Mouse (Mus musculus) heart, postnatal 0 days (tissue): ENCODE data around the gene Sdf2. TPM values are rescaled to one million over a fixed set of nuclear protein-coding genes. Genes with fewer than 3 reads are reported as not detected.

Source experiments
- ATAC-seq: fragments of 200-750 bp; cut with Nextera tagmentation; 2 replicates; pipeline ENCODE4 v1.8.0; 2017; ENCODE audit warnings: low read depth, moderate number of reproducible peaks, moderate library complexity; ENCODE audit not compliant: insufficient read depth
- DNase-seq: peaks from one replicate; pipeline ENCODE4 v3.0.0-alpha.2; 2016; ENCODE audit warnings: low spot score
- H3K27ac ChIP-seq: fragments of 300-500 bp; sonication (generic); 2 replicates; pipeline ENCODE4 v1.5.1; 2014; ENCODE audit warnings: low read depth, mild to moderate bottlenecking
- H3K27me3 ChIP-seq: fragments of 300-500 bp; sonication (generic); 2 replicates; pipeline ENCODE4 v1.6.1; 2014; ENCODE audit warnings: low read length, mixed read lengths; ENCODE audit not compliant: control insufficient read depth, insufficient read depth
- H3K36me3 ChIP-seq: fragments of 300-500 bp; sonication (generic); replicated peaks from 2 replicates; pipeline ENCODE4 v1.6.1; 2014; ENCODE audit warnings: low read length, mixed read lengths; ENCODE audit not compliant: control insufficient read depth, insufficient read depth
- H3K4me1 ChIP-seq: fragments of 300-500 bp; sonication (generic); 2 replicates; pipeline ENCODE4 v1.6.1; 2014; ENCODE audit warnings: antibody characterized with exemption; ENCODE audit not compliant: control insufficient read depth, insufficient read depth
- H3K4me2 ChIP-seq: fragments of 300-500 bp; sonication (generic); 2 replicates; pipeline ENCODE4 v1.6.1; 2014; ENCODE audit warnings: low read depth, mild to moderate bottlenecking, low read length, moderate library complexity
- H3K4me3 ChIP-seq: fragments of 300-500 bp; sonication (generic); 2 replicates; pipeline ENCODE4 v1.5.1; 2014; ENCODE audit warnings: low read depth, low read length
- H3K9ac ChIP-seq: fragments of 300-500 bp; sonication (generic); replicated peaks from 2 replicates; pipeline ENCODE4 v1.6.1; 2014; ENCODE audit warnings: low read depth, low read length, mixed read lengths
- H3K9me3 ChIP-seq: fragments of 300-500 bp; sonication (generic); replicated peaks from 2 replicates; pipeline ENCODE4 v1.6.1; 2016; ENCODE audit warnings: low read length; ENCODE audit not compliant: control insufficient read depth
- CTCF ChIP-seq: IDR thresholded peaks from 2 replicates; pipeline ENCODE4 v1.5.1; 2016; ENCODE audit warnings: antibody characterized with exemption, control low read depth, low read depth
- EP300 ChIP-seq: IDR thresholded peaks from 2 replicates; pipeline ENCODE4 v1.6.1; 2016; ENCODE audit warnings: antibody characterized with exemption, low read depth
- WGBS: fragments of 180-500 bp; shearing (Covaris S2); extraction: QIAGEN DNeasy Blood & Tissue Kit; methylation state at CpG from one replicate; pipeline ENCODE4 v1.1.7; 2014; 5-methylcytosine and 5-hydroxymethylcytosine counted together
- polyA plus RNA-seq: library from polyadenylated mRNA; unstranded; fragments of >200 nt; fragmentation: Nextera tagmentation; extraction: Ambion mirVana; gene quantifications from 2 replicates; pipeline ENCODE4 v1.2.1, GENCODE M21; 2015
- total RNA-seq: library from RNA; depleted of rRNA; stranded (reverse); fragments of >200 nt; gene quantifications from 2 replicates; pipeline ENCODE4 v1.2.3, GENCODE M21; 2014; ENCODE audit warnings: low replicate concordance

Gene Sdf2
- total and polyA plus RNA-seq, 2 experiments from 2014 or later = 58.9 to 101 TPM

GRCm38 (mm10) chr11:78231518-78231917 lies 14.0 kb upstream of the Sdf2 start:
- H3K4me1 ChIP-seq = no peaks in the 10 kb centered on the region
- H3K9me3 ChIP-seq = no peaks in the 10 kb centered on the region
- H3K27me3 ChIP-seq = no peaks in the 10 kb centered on the region
- peaks cover 77% of the 10 kb centered on the region for H3K36me3 ChIP-seq
- no peak overlapping the region for H3K27ac ChIP-seq
- ATAC-seq (no peak), DNase-seq (no peak)
- TF ChIP-seq EP300 = no peak
- no peak for TF ChIP-seq CTCF
- no peak overlapping the region for H3K9ac ChIP-seq
- WGBS = 82% methylated on average over 6 of the region's 6 CpGs
- H3K4me3 ChIP-seq = no peak overlapping the region
- no peak overlapping the region for H3K4me2 ChIP-seq

- H3K27me3 ChIP-seq = no peaks in the 10 kb centered on the region
- 51% methylated on average over 9 of the region's 9 CpGs for WGBS
- TF ChIP-seq EP300 (no peak), CTCF (no peak)
- no peak overlapping the region for H3K4me3 ChIP-seq
- ATAC-seq (no peak), DNase-seq (no peak)
- H3K9me3 ChIP-seq = no peaks in the 10 kb centered on the region
- peak overlapping the region; percentile 30; the same call in 1 of the 2 replicates for H3K27ac ChIP-seq
- peaks cover 11% of the 10 kb centered on the region for H3K36me3 ChIP-seq
- peaks cover 15% of the 10 kb centered on the region for H3K4me1 ChIP-seq
- H3K4me2 ChIP-seq = no peak overlapping the region
- no peak overlapping the region for H3K9ac ChIP-seq
These were observed 5.2 kb upstream of the Sdf2 start for GRCm38 (mm10) chr11:78240193-78240857.

- peak; percentile 14 for DNase-seq
- H3K27ac ChIP-seq = peak overlapping the region; percentile 98
- H3K9me3 ChIP-seq = no peaks in the 10 kb centered on the region
- WGBS = under 1% methylated on average over 19 of the region's 19 CpGs
- H3K4me1 ChIP-seq = peaks cover 20% of the 10 kb centered on the region
- ATAC-seq = peak; percentile 29
- TF ChIP-seq EP300 (no peak), CTCF (no peak)
- peak overlapping the region; percentile 89 for H3K4me2 ChIP-seq
- no peaks in the 10 kb centered on the region for H3K27me3 ChIP-seq
- H3K9ac ChIP-seq = peak overlapping the region; percentile 93
- peak overlapping the region; percentile 84 for H3K4me3 ChIP-seq
- peaks cover 11% of the 10 kb centered on the region for H3K36me3 ChIP-seq
These were observed 302 bp upstream of the Sdf2 start for GRCm38 (mm10) chr11:78245261-78245626.

GRCm38 (mm10) chr11:78246318-78247011 lies 919 bp downstream of the Sdf2 start:
- no peak for DNase-seq
- no peaks in the 10 kb centered on the region for H3K9me3 ChIP-seq
- H3K36me3 ChIP-seq = peaks cover 13% of the 10 kb centered on the region
- peak overlapping the region; percentile 84 for H3K4me3 ChIP-seq
- H3K4me2 ChIP-seq = peak overlapping the region; percentile 89
- H3K27ac ChIP-seq = peak overlapping the region; percentile 98
- peak overlapping the region; percentile 93; the same call in 1 of the 2 replicates for H3K9ac ChIP-seq
- no peaks in the 10 kb centered on the region for H3K27me3 ChIP-seq
- no peak for ATAC-seq
- no peak for TF ChIP-seq EP300
- TF ChIP-seq CTCF = no peak
- WGBS = 35% methylated on average over 7 of the region's 7 CpGs
- peaks cover 17% of the 10 kb centered on the region for H3K4me1 ChIP-seq

GRCm38 (mm10) chr11:78247012-78247348 lies 1.4 kb downstream of the Sdf2 start:
- ATAC-seq (no peak), DNase-seq (no peak)
- peaks cover 16% of the 10 kb centered on the region for H3K36me3 ChIP-seq
- WGBS = 53% methylated on average over 3 of the region's 3 CpGs
- peaks cover 17% of the 10 kb centered on the region for H3K4me1 ChIP-seq
- H3K4me2 ChIP-seq = peak overlapping the region; percentile 89
- no peak for TF ChIP-seq CTCF
- no peak for TF ChIP-seq EP300
- no peak overlapping the region for H3K27ac ChIP-seq
- no peak overlapping the region for H3K9ac ChIP-seq
- no peaks in the 10 kb centered on the region for H3K9me3 ChIP-seq
- 0 out of 2 replicates have a peak overlapping the region, but pooled peaks have one; percentile 84 for H3K4me3 ChIP-seq
- H3K27me3 ChIP-seq = no peaks in the 10 kb centered on the region
